Mouse (Mus musculus) kidney, postnatal 0 days (tissue): ENCODE results near the gene Hdlbp. TPM values are rescaled to one million over a fixed set of nuclear protein-coding genes. Genes with fewer than 3 reads are reported as not detected.
"Not testable (repeated sequence)": the region's sequence is repeated elsewhere in the genome, so short reads cannot be mapped to it uniquely, and the experiment has no call there.

Source experiments
- ATAC-seq: fragments of 200-750 bp; cut with Nextera tagmentation; replicated peaks from 2 replicates; pipeline ENCODE4 v1.8.0; 2017; ENCODE audit warnings: low read depth, moderate number of reproducible peaks, moderate TSS enrichment, moderate library complexity; ENCODE audit not compliant: low FRiP score
- DNase-seq: peaks from one replicate; pipeline ENCODE4 v3.0.0-alpha.2; 2016; ENCODE audit warnings: low spot score
- H3K27ac ChIP-seq: fragments of 300-500 bp; sonication (generic); 2 replicates; pipeline ENCODE4 v1.5.1; 2014; ENCODE audit warnings: mild to moderate bottlenecking
- H3K27me3 ChIP-seq: fragments of 300-500 bp; sonication (generic); 2 replicates; pipeline ENCODE4 v1.6.1; 2014; ENCODE audit warnings: low read length, mixed read lengths; ENCODE audit not compliant: insufficient read depth
- H3K36me3 ChIP-seq: fragments of 300-500 bp; sonication (generic); 2 replicates; pipeline ENCODE4 v1.6.1; 2014; ENCODE audit warnings: low read length, mixed read lengths; ENCODE audit not compliant: insufficient read depth
- H3K4me1 ChIP-seq: fragments of 300-500 bp; sonication (generic); replicated peaks from 2 replicates; pipeline ENCODE4 v1.6.1; 2014; ENCODE audit warnings: antibody characterized with exemption, low read length, mixed read lengths; ENCODE audit not compliant: insufficient read depth
- H3K4me2 ChIP-seq: fragments of 300-500 bp; sonication (generic); 2 replicates; pipeline ENCODE4 v1.6.1; 2014; ENCODE audit warnings: mild to moderate bottlenecking, low read length, moderate library complexity, mixed read lengths
- H3K4me3 ChIP-seq: fragments of 300-500 bp; sonication (generic); replicated peaks from 2 replicates; pipeline ENCODE4 v1.5.1; 2014; ENCODE audit warnings: low read depth, low read length
- H3K9ac ChIP-seq: fragments of 300-500 bp; sonication (generic); 2 replicates; pipeline ENCODE4 v1.6.1; 2014; ENCODE audit warnings: low read depth, low read length
- H3K9me3 ChIP-seq: fragments of 300-500 bp; sonication (generic); replicated peaks from 2 replicates; pipeline ENCODE4 v1.6.1; 2016; ENCODE audit warnings: low read length, inconsistent platforms, mixed read lengths
- CTCF ChIP-seq: IDR thresholded peaks from 2 replicates; pipeline ENCODE4 v1.5.1; 2016; ENCODE audit warnings: antibody characterized with exemption, low read depth, mild to moderate bottlenecking, moderate library complexity
- WGBS: fragments of 180-500 bp; shearing (Covaris S2); extraction: QIAGEN DNeasy Blood & Tissue Kit; methylation state at CpG from one replicate; pipeline ENCODE4 v1.1.7; 2014; 5-methylcytosine and 5-hydroxymethylcytosine counted together
- polyA plus RNA-seq: library from polyadenylated mRNA; unstranded; fragments of >200 nt; fragmentation: Nextera tagmentation; extraction: Ambion mirVana; gene quantifications from 2 replicates; pipeline ENCODE4 v1.2.1, GENCODE M21; 2015

The Hdlbp gene
- polyA plus RNA-seq, 1 experiment from 2014 or later, result 151 TPM

DNA sequence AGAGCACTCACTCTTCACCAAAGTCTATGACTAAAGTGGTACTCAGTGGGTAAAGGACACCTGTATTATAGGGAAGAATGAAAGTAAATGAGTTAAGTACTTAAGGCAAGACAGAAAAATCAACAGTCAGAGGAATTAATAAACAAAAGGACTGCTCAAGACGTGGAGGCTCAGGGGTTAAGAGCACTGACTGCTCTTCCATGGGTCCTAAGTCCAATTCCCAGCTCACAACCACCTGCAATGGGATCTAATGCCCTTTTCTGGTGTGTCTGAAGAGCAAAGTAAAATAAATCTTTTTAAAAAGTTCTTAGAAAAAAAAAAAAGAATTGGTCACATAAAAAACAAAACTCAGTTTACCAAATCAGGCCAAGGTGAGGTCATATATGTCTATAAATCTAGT lies 20.3 kb downstream of the Hdlbp start:
- Histone ChIP-seq H3K4me1 (no peaks in the 10 kb centered on the region), H3K9me3 (no peaks in the 10 kb centered on the region), H3K9ac (no peak overlapping the region), H3K27me3 (no peaks in the 10 kb centered on the region), H3K27ac (no peak overlapping the region), H3K36me3 (no peaks in the 10 kb centered on the region), H3K4me2 (no peak overlapping the region), H3K4me3 (no peak overlapping the region)
- DNase-seq, result no peak
- no peak for TF ChIP-seq CTCF
- WGBS, result 26% methylated on average over 1 of the region's 1 CpGs
- no peak for ATAC-seq

DNA sequence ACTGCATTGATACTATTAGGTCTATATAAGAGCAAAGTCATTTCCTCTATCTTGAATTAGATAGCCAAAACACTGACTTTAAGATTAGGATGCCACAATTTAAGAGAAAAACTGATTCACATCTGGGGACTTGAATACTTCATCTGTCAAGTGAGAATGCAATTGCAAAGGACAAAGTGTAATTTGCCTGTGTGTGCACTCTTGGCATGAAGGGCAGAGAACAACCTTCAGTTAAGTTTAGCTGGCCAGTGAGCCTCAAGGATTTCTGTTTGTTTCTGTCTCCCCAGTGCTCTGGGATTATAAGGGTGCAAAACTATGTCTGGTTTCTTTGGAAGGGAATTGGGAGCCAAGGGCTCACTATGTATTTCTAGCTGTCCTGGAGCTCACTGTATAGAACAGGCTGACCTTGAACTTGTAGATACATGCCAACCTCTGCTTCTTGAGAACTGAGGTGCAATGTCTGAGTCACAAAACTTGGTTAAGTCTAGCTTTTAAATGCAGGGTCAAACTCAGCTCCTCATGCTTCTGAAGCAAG lies 24.8 kb downstream of the Hdlbp start:
- Histone ChIP-seq H3K9me3 (no peaks in the 10 kb centered on the region), H3K4me3 (no peak overlapping the region), H3K4me1 (no peaks in the 10 kb centered on the region), H3K4me2 (no peak overlapping the region), H3K27ac (no peak overlapping the region), H3K27me3 (no peaks in the 10 kb centered on the region), H3K9ac (no peak overlapping the region), H3K36me3 (no peaks in the 10 kb centered on the region)
- no peak for TF ChIP-seq CTCF
- no peak for DNase-seq
- no peak for ATAC-seq

DNA sequence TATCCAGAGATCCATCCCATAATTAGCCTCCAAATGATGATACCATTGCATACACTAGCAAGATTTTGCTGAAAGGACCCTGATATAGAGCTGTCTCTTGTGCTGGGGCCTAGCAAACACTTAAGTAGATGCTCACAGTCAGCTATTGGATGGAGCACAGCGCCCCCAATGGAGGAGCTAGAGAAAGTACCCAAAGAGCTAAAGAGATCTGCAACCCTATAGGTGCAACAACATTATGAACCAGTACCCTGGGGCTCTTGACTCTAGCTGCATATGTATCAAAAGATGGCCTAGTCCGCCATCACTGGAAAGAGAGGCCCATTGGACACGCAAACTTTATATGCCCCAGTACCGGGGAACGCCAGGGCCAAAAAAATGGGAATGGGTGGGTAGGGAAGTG lies 28.5 kb downstream of the Hdlbp start:
- H3K4me2 ChIP-seq, DNase-seq, H3K4me3 ChIP-seq, H3K9me3 ChIP-seq, H3K36me3 ChIP-seq, H3K4me1 ChIP-seq, H3K27me3 ChIP-seq, H3K9ac ChIP-seq, ATAC-seq, H3K27ac ChIP-seq: not testable (repeated sequence)
- 0 out of 2 replicates have a peak, but pooled peaks have one; percentile 13 for TF ChIP-seq CTCF
- 89% methylated on average over 5 of the region's 5 CpGs for WGBS

DNA sequence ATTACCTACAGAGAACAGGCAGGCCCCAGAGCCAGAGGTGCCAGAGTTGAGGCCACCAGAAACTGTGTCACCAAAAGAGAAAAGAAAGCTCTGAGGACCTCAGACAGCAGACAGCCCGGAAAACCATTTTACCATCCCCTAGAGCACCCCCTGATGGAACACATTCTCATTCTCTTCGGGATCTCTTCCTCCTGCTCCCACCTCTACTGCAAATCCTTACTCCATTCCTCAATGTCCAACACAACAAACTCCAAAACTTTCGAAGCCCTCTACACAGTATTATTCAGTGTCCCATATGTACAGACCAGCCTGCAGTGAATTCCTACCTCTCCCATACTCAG lies 32.8 kb downstream of the Hdlbp start:
- peaks cover 6% of the 10 kb centered on the region for H3K4me1 ChIP-seq
- H3K27me3 ChIP-seq, result no peaks in the 10 kb centered on the region
- H3K4me3 ChIP-seq, result peak overlapping the region; percentile 84
- ATAC-seq (peak; percentile 15; the same call in 1 of the 2 replicates), DNase-seq (no peak)
- peak; percentile 42; the same call in 1 of the 2 replicates for TF ChIP-seq CTCF
- H3K27ac ChIP-seq, result peak overlapping the region; percentile 98
- H3K9ac ChIP-seq, result peak overlapping the region; percentile 91
- 18% methylated on average over 3 of the region's 3 CpGs for WGBS
- H3K4me2 ChIP-seq, result peak overlapping the region; percentile 48
- H3K9me3 ChIP-seq, result no peaks in the 10 kb centered on the region
- peaks cover 8% of the 10 kb centered on the region; the same call in 1 of the 2 replicates for H3K36me3 ChIP-seq

DNA sequence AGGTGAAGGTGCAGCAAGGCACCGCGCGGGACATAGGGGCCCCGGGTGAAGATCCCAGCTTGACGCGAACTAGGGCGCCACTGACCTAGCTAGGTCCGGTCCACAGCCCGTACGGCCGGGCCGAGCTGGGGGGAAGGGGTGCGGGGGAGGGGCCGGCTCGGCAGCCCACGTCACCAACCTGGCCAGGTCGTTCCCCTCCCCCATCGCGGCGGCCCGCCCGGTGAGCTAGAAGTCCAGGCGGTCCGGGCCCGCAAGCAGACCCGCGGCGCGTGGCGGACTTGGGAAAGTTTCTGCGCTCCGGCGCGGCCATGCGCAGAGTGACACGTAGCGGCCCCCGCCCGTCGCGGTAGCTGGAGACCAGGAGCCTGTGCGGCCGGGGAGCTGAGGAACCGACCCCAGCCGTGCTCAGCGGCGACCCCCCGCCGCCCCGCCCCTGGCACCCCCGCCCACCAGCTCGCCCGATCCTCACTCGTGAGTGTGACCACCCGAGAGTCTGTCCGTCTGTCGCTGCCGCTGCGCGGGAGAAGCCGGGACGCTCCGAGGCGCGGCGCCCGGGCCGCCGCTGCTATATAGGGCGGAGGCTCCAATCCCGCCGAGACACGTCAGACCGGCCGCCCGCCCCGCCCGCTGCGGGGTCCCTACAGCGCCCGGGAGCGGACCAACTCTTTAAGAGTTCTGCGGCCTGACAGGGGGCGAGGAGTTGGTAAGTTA lies 33.3 kb downstream of the Hdlbp start:
- Histone ChIP-seq H3K9me3 (no peaks in the 10 kb centered on the region), H3K4me3 (peak overlapping the region; percentile 84), H3K4me1 (peaks cover 6% of the 10 kb centered on the region), H3K27me3 (no peaks in the 10 kb centered on the region), H3K9ac (peak overlapping the region; percentile 91), H3K27ac (peak overlapping the region; percentile 98), H3K4me2 (peak overlapping the region; percentile 48), H3K36me3 (peaks cover 13% of the 10 kb centered on the region)
- TF ChIP-seq CTCF, result no peak
- WGBS, result under 1% methylated on average over 75 of the region's 84 CpGs
- peak; percentile 90 for ATAC-seq
- peak; percentile 87 for DNase-seq

DNA sequence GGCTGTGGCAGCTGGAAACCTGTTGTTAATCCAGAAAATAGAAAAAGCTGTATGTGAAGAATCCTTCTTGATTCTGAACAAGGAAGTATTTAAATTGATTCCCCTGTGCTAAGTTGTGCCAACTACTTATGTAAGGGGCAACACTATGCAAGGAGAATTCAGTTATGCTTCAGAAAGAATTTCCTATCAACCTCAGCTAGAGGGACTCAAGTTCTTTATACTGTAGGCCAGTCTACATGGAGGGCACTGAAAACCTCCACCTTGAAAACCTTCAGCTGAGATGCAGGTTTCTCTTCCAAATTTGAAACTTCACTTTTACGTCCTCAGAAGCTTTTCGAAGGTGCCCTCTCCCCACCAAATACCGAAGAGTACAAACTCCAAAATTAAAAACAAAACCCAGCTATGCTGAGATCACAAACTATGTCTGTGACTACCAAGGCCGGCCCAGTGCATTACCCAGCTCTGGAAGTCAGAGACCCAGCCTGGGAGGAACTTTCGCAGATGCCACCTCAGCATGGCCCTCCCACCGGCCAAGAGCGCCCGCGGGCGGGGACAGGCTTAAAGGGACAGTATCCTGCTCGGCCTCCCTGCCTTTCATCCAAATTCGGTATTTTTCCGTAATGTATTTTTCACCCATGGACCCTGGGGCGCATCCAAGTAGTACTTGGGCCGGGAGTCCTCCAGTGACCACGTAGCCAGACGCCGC lies 34.1 kb downstream of the Hdlbp start:
- TF ChIP-seq CTCF, result peak; percentile 16; the same call in 1 of the 2 replicates
- ATAC-seq (peak; percentile 87), DNase-seq (peak; percentile 86)
- Histone ChIP-seq H3K4me2 (peak overlapping the region; percentile 48), H3K27ac (peak overlapping the region; percentile 98), H3K9ac (peak overlapping the region; percentile 91), H3K4me1 (peaks cover 6% of the 10 kb centered on the region), H3K9me3 (no peaks in the 10 kb centered on the region), H3K4me3 (peak overlapping the region; percentile 84), H3K27me3 (no peaks in the 10 kb centered on the region), H3K36me3 (peaks cover 14% of the 10 kb centered on the region)
- WGBS, result 1% methylated on average over 18 of the region's 18 CpGs
